Mouse (Mus musculus): ENCODE results near the gene Nip7. TPM values are rescaled to one million over a fixed set of nuclear protein-coding genes. Genes with fewer than 3 reads are reported as not detected.

Nip7 gene
- polyA plus RNA-seq, 1 experiment from 2014 or later = 37.4 TPM

- H3K36me3 ChIP-seq (replicated peaks) = peaks cover 83% of the 10 kb centered on the region
- no peaks in the 10 kb centered on the region for H3K27me3 ChIP-seq
- H3K9me3 ChIP-seq (replicated peaks) = no peaks in the 10 kb centered on the region
- no peaks in the 10 kb centered on the region for H3K4me1 ChIP-seq (replicated peaks)
- H3K4me2 ChIP-seq = no peak overlapping the region
- 69% methylated on average over 4 of the region's 4 CpGs for WGBS (ENCODE audit: insufficient replicate concordance)
- H3K27ac ChIP-seq (replicated peaks) = no peak overlapping the region
- no peak overlapping the region for H3K4me3 ChIP-seq (replicated peaks)
- no peak overlapping the region for H3K9ac ChIP-seq
- no peak for ATAC-seq (ENCODE audit: insufficient read depth)
These were observed 17.0 kb downstream of the Nip7 start for GRCm38 (mm10) chr8:107073706-107074105.

- Histone ChIP-seq H3K4me2 (no peak overlapping the region), H3K27me3 (no peaks in the 10 kb centered on the region), H3K4me1 (replicated peaks) (no peaks in the 10 kb centered on the region), H3K4me3 (replicated peaks) (no peak overlapping the region), H3K27ac (replicated peaks) (no peak overlapping the region), H3K36me3 (replicated peaks) (peaks cover 85% of the 10 kb centered on the region), H3K9me3 (replicated peaks) (no peaks in the 10 kb centered on the region), H3K9ac (no peak overlapping the region)
- ATAC-seq (ENCODE audit: insufficient read depth) = no peak
- 69% methylated on average over 1 of the region's 1 CpGs for WGBS (ENCODE audit: insufficient replicate concordance)
These were observed 17.5 kb downstream of the Nip7 start for GRCm38 (mm10) chr8:107074128-107074527.

- WGBS (ENCODE audit: insufficient replicate concordance) = 81% methylated on average over 7 of the region's 7 CpGs
- Histone ChIP-seq H3K4me3 (replicated peaks) (no peak overlapping the region), H3K4me1 (replicated peaks) (no peaks in the 10 kb centered on the region), H3K4me2 (no peak overlapping the region), H3K9me3 (replicated peaks) (no peaks in the 10 kb centered on the region), H3K27ac (replicated peaks) (no peak overlapping the region), H3K9ac (no peak overlapping the region), H3K27me3 (no peaks in the 10 kb centered on the region), H3K36me3 (replicated peaks) (peaks cover 85% of the 10 kb centered on the region)
- ATAC-seq (ENCODE audit: insufficient read depth) = no peak
These were observed 19.7 kb downstream of the Nip7 start for GRCm38 (mm10) chr8:107076239-107076888.

- no peak overlapping the region for H3K27ac ChIP-seq (replicated peaks)
- no peak overlapping the region for H3K9ac ChIP-seq
- no peaks in the 10 kb centered on the region for H3K27me3 ChIP-seq
- H3K4me2 ChIP-seq = no peak overlapping the region
- H3K4me3 ChIP-seq (replicated peaks) = no peak overlapping the region
- H3K4me1 ChIP-seq (replicated peaks) = no peaks in the 10 kb centered on the region
- no peak for ATAC-seq (ENCODE audit: insufficient read depth)
- WGBS (ENCODE audit: insufficient replicate concordance) = 90% methylated on average over 17 of the region's 17 CpGs
- H3K9me3 ChIP-seq (replicated peaks) = no peaks in the 10 kb centered on the region
- peaks cover 73% of the 10 kb centered on the region for H3K36me3 ChIP-seq (replicated peaks)
These were observed 28.7 kb downstream of the Nip7 start for GRCm38 (mm10) chr8:107085358-107085757.

GRCm38 (mm10) chr8:107086018-107086417 lies 29.3 kb downstream of the Nip7 start:
- no peaks in the 10 kb centered on the region for H3K27me3 ChIP-seq
- no peaks in the 10 kb centered on the region for H3K4me1 ChIP-seq (replicated peaks)
- ATAC-seq (ENCODE audit: insufficient read depth) = no peak
- no peak overlapping the region for H3K4me2 ChIP-seq
- 92% methylated on average over 5 of the region's 5 CpGs for WGBS (ENCODE audit: insufficient replicate concordance)
- no peaks in the 10 kb centered on the region for H3K9me3 ChIP-seq (replicated peaks)
- H3K27ac ChIP-seq (replicated peaks) = no peak overlapping the region
- H3K4me3 ChIP-seq (replicated peaks) = no peak overlapping the region
- H3K36me3 ChIP-seq (replicated peaks) = peaks cover 73% of the 10 kb centered on the region
- no peak overlapping the region for H3K9ac ChIP-seq

DNA sequence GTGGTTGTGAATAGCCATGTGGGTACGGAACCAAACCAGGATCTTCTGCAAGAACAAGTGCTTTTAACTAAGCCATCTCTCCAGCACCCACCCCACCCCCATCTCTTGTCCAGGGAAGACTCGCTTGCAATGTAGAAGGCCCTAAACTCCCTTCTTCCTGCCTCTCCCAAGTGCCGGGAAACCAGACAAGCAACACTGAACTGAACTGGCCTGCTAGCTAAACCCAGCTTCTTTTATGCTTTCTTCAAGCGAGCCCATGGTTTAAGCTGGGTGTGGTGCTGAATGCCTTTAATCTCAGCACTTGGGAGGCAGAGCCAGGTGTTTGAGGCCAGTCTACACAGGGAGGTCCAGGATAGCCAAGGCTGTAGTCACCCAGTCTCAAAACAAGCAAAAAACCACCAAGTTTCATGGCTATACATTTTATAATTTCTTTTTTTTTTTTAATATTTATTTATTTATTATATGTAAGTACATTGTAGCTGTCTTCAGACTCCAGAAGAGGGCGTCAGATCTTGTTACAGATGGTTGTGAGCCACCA lies 31.9 kb downstream of the Nip7 start:
- H3K9me3 ChIP-seq (replicated peaks) = no peaks in the 10 kb centered on the region
- H3K36me3 ChIP-seq (replicated peaks) = peaks cover 69% of the 10 kb centered on the region
- no peak overlapping the region for H3K4me3 ChIP-seq (replicated peaks)
- H3K4me1 ChIP-seq (replicated peaks) = no peaks in the 10 kb centered on the region
- H3K9ac ChIP-seq = no peak overlapping the region
- 85% methylated on average over 5 of the region's 5 CpGs for WGBS (ENCODE audit: insufficient replicate concordance)
- ATAC-seq (ENCODE audit: insufficient read depth) = no peak
- no peak overlapping the region for H3K4me2 ChIP-seq
- no peak overlapping the region for H3K27ac ChIP-seq (replicated peaks)
- no peaks in the 10 kb centered on the region for H3K27me3 ChIP-seq

DNA sequence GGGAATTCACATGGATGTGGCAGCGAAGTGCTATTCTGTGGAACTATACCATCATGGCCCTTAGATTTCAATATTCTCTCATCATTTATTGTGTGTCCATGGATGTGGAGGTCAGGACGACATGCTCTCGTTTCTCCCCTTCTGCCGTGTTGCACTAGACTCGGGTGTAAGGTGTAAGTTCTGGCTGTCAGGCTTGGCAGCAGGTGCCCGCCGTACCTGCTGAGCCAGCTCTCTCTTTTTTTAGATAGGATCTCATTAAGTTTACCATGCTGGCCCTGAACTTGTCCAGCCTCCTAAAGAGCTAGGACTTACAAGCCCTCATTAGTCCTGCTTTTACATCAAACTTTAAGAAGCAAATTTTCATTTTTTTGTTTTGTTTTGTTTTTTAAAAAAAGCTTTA lies 33.9 kb downstream of the Nip7 start:
- 80% methylated on average over 7 of the region's 7 CpGs for WGBS (ENCODE audit: insufficient replicate concordance)
- Histone ChIP-seq H3K9ac (no peak overlapping the region), H3K27me3 (no peaks in the 10 kb centered on the region), H3K27ac (replicated peaks) (no peak overlapping the region), H3K9me3 (replicated peaks) (no peaks in the 10 kb centered on the region), H3K36me3 (replicated peaks) (peaks cover 66% of the 10 kb centered on the region), H3K4me1 (replicated peaks) (peaks cover 19% of the 10 kb centered on the region), H3K4me3 (replicated peaks) (no peak overlapping the region), H3K4me2 (no peak overlapping the region)
- no peak for ATAC-seq (ENCODE audit: insufficient read depth)

- Histone ChIP-seq H3K27me3 (no peaks in the 10 kb centered on the region), H3K4me2 (peak overlapping the region; percentile 73), H3K4me3 (replicated peaks) (peak overlapping the region; percentile 83), H3K27ac (replicated peaks) (peak overlapping the region; percentile 93), H3K36me3 (replicated peaks) (peaks cover 29% of the 10 kb centered on the region), H3K9ac (peak overlapping the region; percentile 95), H3K4me1 (replicated peaks) (peaks cover 26% of the 10 kb centered on the region), H3K9me3 (replicated peaks) (no peaks in the 10 kb centered on the region)
- peak; percentile 35; the same call in 1 of the 2 replicates for ATAC-seq (ENCODE audit: insufficient read depth)
- WGBS (ENCODE audit: insufficient replicate concordance) = 2% methylated on average over 49 of the region's 53 CpGs
These were observed 39.2 kb downstream of the Nip7 start for GRCm38 (mm10) chr8:107095717-107096365.

DNA sequence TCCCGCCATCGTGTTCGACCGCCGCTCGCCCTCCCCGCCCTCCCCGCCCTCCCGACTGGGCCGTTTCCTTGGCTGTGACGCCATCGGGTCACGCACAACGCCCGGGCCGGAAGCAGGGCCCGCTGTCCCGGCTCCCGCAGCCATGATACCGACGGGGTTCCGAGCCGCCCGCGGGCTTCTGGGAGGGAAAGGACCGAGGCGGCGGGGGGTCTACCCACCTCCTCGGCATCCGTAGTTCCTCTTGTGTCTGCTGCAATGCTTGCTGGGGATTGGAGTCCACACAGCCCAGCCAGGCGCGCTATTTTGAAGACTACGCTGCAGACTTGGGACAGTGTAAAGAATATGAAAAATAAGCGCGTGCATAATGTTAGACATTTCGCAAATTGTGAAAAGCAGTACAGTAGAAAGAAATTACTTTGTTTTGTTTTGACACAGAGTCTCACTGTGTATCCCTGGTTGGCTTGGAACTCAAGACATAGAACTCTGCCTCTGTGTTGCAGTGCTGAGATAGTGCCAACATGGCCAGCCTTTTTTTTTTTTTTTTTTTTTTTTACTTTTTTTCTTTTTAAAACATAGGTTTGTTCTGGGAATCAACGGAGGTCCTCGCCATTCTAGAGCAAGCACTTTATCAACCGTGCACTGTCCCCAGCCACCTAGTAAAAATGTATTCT lies 39.8 kb downstream of the Nip7 start, which contains the start of gene Terf2:
TSS of gene Terf2 (minus strand) at position 182 of the 671 bp plus-strand sequence.
- Histone ChIP-seq H3K4me2 (peak within 1 kb of the TSS; percentile 73), H3K27ac (replicated peaks) (peak within 1 kb of the TSS; percentile 93), H3K4me1 (replicated peaks) (peaks cover 26% of the 10 kb centered on the region), H3K4me3 (replicated peaks) (peak within 1 kb of the TSS; percentile 83), H3K27me3 (no peaks in the 10 kb centered on the region), H3K9me3 (replicated peaks) (no peaks in the 10 kb centered on the region), H3K9ac (peak within 1 kb of the TSS; percentile 95), H3K36me3 (replicated peaks) (peaks cover 25% of the 10 kb centered on the region)
- WGBS (ENCODE audit: insufficient replicate concordance) = 3% methylated on average over 38 of the region's 39 CpGs
- ATAC-seq (ENCODE audit: insufficient read depth) = peak; percentile 91

- no peak overlapping the region for H3K4me3 ChIP-seq (replicated peaks)
- no peaks in the 10 kb centered on the region for H3K27me3 ChIP-seq
- H3K36me3 ChIP-seq (replicated peaks) = no peaks in the 10 kb centered on the region
- H3K4me1 ChIP-seq (replicated peaks) = peaks cover 7% of the 10 kb centered on the region; the same call in 1 of the 2 replicates
- no peak overlapping the region for H3K4me2 ChIP-seq
- ATAC-seq (ENCODE audit: insufficient read depth) = no peak
- no peak overlapping the region for H3K27ac ChIP-seq (replicated peaks)
- H3K9me3 ChIP-seq (replicated peaks) = no peaks in the 10 kb centered on the region
- H3K9ac ChIP-seq = no peak overlapping the region
- WGBS (ENCODE audit: insufficient replicate concordance) = 74% methylated on average over 2 of the region's 2 CpGs
These were observed 44.0 kb downstream of the Nip7 start for GRCm38 (mm10) chr8:107100635-107101034.

- no peak overlapping the region for H3K27ac ChIP-seq (replicated peaks)
- H3K4me1 ChIP-seq (replicated peaks) = no peaks in the 10 kb centered on the region
- WGBS (ENCODE audit: insufficient replicate concordance) = 8% methylated on average over 4 of the region's 4 CpGs
- no peak overlapping the region for H3K9ac ChIP-seq
- ATAC-seq (ENCODE audit: insufficient read depth) = no peak
- H3K36me3 ChIP-seq (replicated peaks) = no peaks in the 10 kb centered on the region
- H3K9me3 ChIP-seq (replicated peaks) = no peaks in the 10 kb centered on the region
- H3K27me3 ChIP-seq = no peaks in the 10 kb centered on the region
- no peak overlapping the region for H3K4me2 ChIP-seq
- H3K4me3 ChIP-seq (replicated peaks) = no peak overlapping the region
These were observed 47.9 kb downstream of the Nip7 start for GRCm38 (mm10) chr8:107104547-107104946.
